Mouse (Mus musculus): ENCODE data around the gene Eif2ak4.

The Eif2ak4 gene

GRCm38 (mm10) chr2:118388341-118389335 lies at the start of gene Eif2ak4:
TSS of gene Eif2ak4 (plus strand) at chr2:118388618.
- in situ Hi-C loops (cut with MseI, MboI) = no loop called here

- in situ Hi-C loops (cut with MseI, MboI) = no loop called here
Measured at GRCm38 (mm10) chr2:118341295-118341694, 47.1 kb upstream of the Eif2ak4 start.

GRCm38 (mm10) chr2:118343897-118344296 lies 44.5 kb upstream of the Eif2ak4 start:
- in situ Hi-C loops (cut with MseI, MboI) = no loop called here

- in situ Hi-C loops (cut with MseI, MboI) = no loop called here
Measured at GRCm38 (mm10) chr2:118345535-118345934, 42.9 kb upstream of the Eif2ak4 start.

- in situ Hi-C loops (cut with MseI, MboI) = no loop called here
Measured at GRCm38 (mm10) chr2:118353498-118353897, 34.9 kb upstream of the Eif2ak4 start.

- in situ Hi-C loops (cut with MseI, MboI) = no loop called here
Measured at GRCm38 (mm10) chr2:118353916-118354403, 34.5 kb upstream of the Eif2ak4 start.

GRCm38 (mm10) chr2:118355138-118355719 lies 33.2 kb upstream of the Eif2ak4 start:
- in situ Hi-C loops (cut with MseI, MboI) = no loop called here

- in situ Hi-C loops (cut with MseI, MboI) = no loop called here
Measured at GRCm38 (mm10) chr2:118371841-118372240, 16.6 kb upstream of the Eif2ak4 start.

GRCm38 (mm10) chr2:118372561-118372900 lies 15.9 kb upstream of the Eif2ak4 start:
- in situ Hi-C loops (cut with MseI, MboI) = no loop called here

GRCm38 (mm10) chr2:118372901-118373571 lies 15.4 kb upstream of the Eif2ak4 start, which contains the start of gene Gpr176:
TSS of gene Gpr176 (minus strand) at chr2:118373419.
- in situ Hi-C loops (cut with MseI, MboI) = no loop called here

- in situ Hi-C loops (cut with MseI, MboI) = no loop called here
Measured at GRCm38 (mm10) chr2:118373572-118374279, 14.7 kb upstream of the Eif2ak4 start.

- in situ Hi-C loops (cut with MseI, MboI) = no loop called here
Measured at GRCm38 (mm10) chr2:118375522-118375921, 12.9 kb upstream of the Eif2ak4 start.

GRCm38 (mm10) chr2:118375931-118376330 lies 12.5 kb upstream of the Eif2ak4 start:
- in situ Hi-C loops (cut with MseI, MboI) = no loop called here

- in situ Hi-C loops (cut with MseI, MboI) = no loop called here
Measured at GRCm38 (mm10) chr2:118379756-118380155, 8.7 kb upstream of the Eif2ak4 start.

- in situ Hi-C loops (cut with MseI, MboI) = no loop called here
Measured at GRCm38 (mm10) chr2:118383387-118383786, 5.0 kb upstream of the Eif2ak4 start.

GRCm38 (mm10) chr2:118389569-118389968 lies 1.2 kb downstream of the Eif2ak4 start:
- in situ Hi-C loops (cut with MseI, MboI) = no loop called here

- in situ Hi-C loops (cut with MseI, MboI) = no loop called here
Measured at GRCm38 (mm10) chr2:118390072-118390471, 1.7 kb downstream of the Eif2ak4 start.

- in situ Hi-C loops (cut with MseI, MboI) = no loop called here
Measured at GRCm38 (mm10) chr2:118391201-118391600, 2.8 kb downstream of the Eif2ak4 start.

- in situ Hi-C loops (cut with MseI, MboI) = no loop called here
Measured at GRCm38 (mm10) chr2:118399751-118400150, 11.3 kb downstream of the Eif2ak4 start.

- in situ Hi-C loops (cut with MseI, MboI) = no loop called here
Measured at GRCm38 (mm10) chr2:118401834-118402727, 13.7 kb downstream of the Eif2ak4 start.
